In genomic region chr1:160195337-160195663, GRCm38 (mm10) we compare ENCODE assay signal across 7 mouse cellular contexts. TPM values are rescaled to one million over a fixed set of nuclear protein-coding genes. Genes with fewer than 3 reads are reported as not detected.
DNase-seq lines count a peak whose midpoint lies in the region; ATAC-seq and TF ChIP-seq lines count a peak whose summit lies in the region.

No protein-coding gene starts in this region.

- ATAC-seq in forebrain, embryonic 12.5 days (ENCODE audit: low FRiP score): no peak; the same call in 1 of the 2 replicates
- ATAC-seq in liver, embryonic 13.5 days (ENCODE audit: low read depth): peak; percentile 53

- peak overlapping the region; percentile 77 for H3K9ac ChIP-seq in forebrain, embryonic 12.5 days
- H3K9ac ChIP-seq in liver, embryonic 13.5 days: peak overlapping the region; percentile 81

- H3K4me1 ChIP-seq in thymus, adult 2 months (replicated peaks; ENCODE audit: control insufficient read depth, insufficient read depth, low read length): peaks cover 4% of the 10 kb centered on the region
- peaks cover 7% of the 10 kb centered on the region for H3K4me1 ChIP-seq in forebrain, embryonic 12.5 days
- peaks cover 19% of the 10 kb centered on the region for H3K4me1 ChIP-seq in liver, embryonic 13.5 days (replicated peaks)

- no peaks in the 10 kb centered on the region for H3K9me3 ChIP-seq in forebrain, embryonic 12.5 days
- H3K9me3 ChIP-seq in liver, embryonic 13.5 days (replicated peaks): no peaks in the 10 kb centered on the region

- H3K36me3 ChIP-seq in thymus, adult 2 months (ENCODE audit: control insufficient read depth, insufficient read depth, low read length): peaks cover 9% of the 10 kb centered on the region
- peaks cover 24% of the 10 kb centered on the region for H3K36me3 ChIP-seq in forebrain, embryonic 12.5 days (replicated peaks)
- H3K36me3 ChIP-seq in liver, embryonic 13.5 days: peaks cover 23% of the 10 kb centered on the region

- H3K4me2 ChIP-seq in forebrain, embryonic 12.5 days: peak overlapping the region; percentile 77
- H3K4me2 ChIP-seq in liver, embryonic 13.5 days: peak overlapping the region; percentile 72

- TF ChIP-seq CTCF in thymus, adult 2 months (IDR thresholded peaks at IDR 0.05; ENCODE audit: borderline replicate concordance, control insufficient read depth, extremely low read depth, insufficient read depth, low read length, poor library complexity): no peak

- under 1% methylated on average over 13 of the region's 13 CpGs for WGBS in thymus, adult 2 months
- under 1% methylated on average over 13 of the region's 13 CpGs for WGBS in forebrain, embryonic 12.5 days
- 0% methylated on average over 13 of the region's 13 CpGs for WGBS in liver, embryonic 13.5 days (ENCODE audit: insufficient replicate concordance)

- TF ChIP-seq POLR2A in thymus, adult 2 months (IDR thresholded peaks at IDR 0.05; ENCODE audit: control insufficient read depth, extremely low read depth, insufficient read depth, low read length, poor library complexity): no peak

- H3K4me3 ChIP-seq in thymus, adult 2 months (ENCODE audit: control insufficient read depth, insufficient read depth, low read length): peak overlapping the region; percentile 88
- peak overlapping the region; percentile 79 for H3K4me3 ChIP-seq in forebrain, embryonic 12.5 days (replicated peaks)
- H3K4me3 ChIP-seq in liver, embryonic 13.5 days (replicated peaks): peak overlapping the region; percentile 79

- no peak for DNase-seq in thymus, adult 2 months
- DNase-seq in thymus, postnatal 14 days: no peak
- DNase-seq in liver, embryonic 13.5 days: no peak
- no peak for DNase-seq in adrenal gland, adult 2 months
- no peak for DNase-seq in gastrocnemius, postnatal 10 days
- DNase-seq in left cerebral cortex, adult 8-10 months (ENCODE audit: low spot score in 2 of 2): no peak

- H3K27me3 ChIP-seq in thymus, adult 2 months (ENCODE audit: control insufficient read depth, insufficient read depth, low read length): no peaks in the 10 kb centered on the region
- H3K27me3 ChIP-seq in forebrain, embryonic 12.5 days: no peaks in the 10 kb centered on the region
- no peaks in the 10 kb centered on the region for H3K27me3 ChIP-seq in liver, embryonic 13.5 days

- H3K27ac ChIP-seq in thymus, adult 2 months (ENCODE audit: control insufficient read depth, insufficient read depth, low read length): peak overlapping the region; percentile 13; the same call in 1 of the 2 replicates
- H3K27ac ChIP-seq in forebrain, embryonic 12.5 days: peak overlapping the region; percentile 70
- peak overlapping the region; percentile 72 for H3K27ac ChIP-seq in liver, embryonic 13.5 days

RNA-seq across cellular contexts. Expression of gene Mrps14, which starts 0.3 kb away (rescaled TPM):
- 32.8 and 34.9 TPM in 2 replicates for polyA plus RNA-seq in thymus, adult 2 months (2012; rRNA removed)
- polyA plus RNA-seq in forebrain, embryonic 12.5 days (2016; fragmentation: Nextera tagmentation; extraction: Ambion mirVana): 240 and 244 TPM in 2 replicates
- polyA plus RNA-seq in liver, embryonic 13.5 days (2015; fragmentation: Nextera tagmentation; extraction: Ambion mirVana): 256 and 261 TPM in 2 replicates
- total RNA-seq in adrenal gland, adult 2 months (2021): 100 to 1,000 TPM in 1 of 2 experiments, 10 to 100 TPM in 1; 58.0 to 106 TPM
- polyA plus RNA-seq in adrenal gland, adult 2 months (2012; rRNA removed): 14.2 and 14.8 TPM in 2 replicates
- total RNA-seq in gastrocnemius, postnatal 10 days (2021): 10 to 100 TPM; 75.7 to 84.0 TPM
- total RNA-seq in left cerebral cortex, adult 8-10 months (2022): 10 to 100 TPM; 61.1 to 68.7 (median 63.9) TPM

RNA-seq across cellular contexts. Expression of gene Cacybp, which starts 17.4 kb away (rescaled TPM):
- 13.5 and 15.0 TPM in 2 replicates for polyA plus RNA-seq in thymus, adult 2 months (2012; rRNA removed)
- 296 and 305 TPM in 2 replicates for polyA plus RNA-seq in forebrain, embryonic 12.5 days (2016; fragmentation: Nextera tagmentation; extraction: Ambion mirVana)
- polyA plus RNA-seq in liver, embryonic 13.5 days (2015; fragmentation: Nextera tagmentation; extraction: Ambion mirVana): 239 and 304 TPM in 2 replicates
- total RNA-seq in adrenal gland, adult 2 months (2021): 100 to 1,000 TPM; 100 to 136 TPM
- polyA plus RNA-seq in adrenal gland, adult 2 months (2012; rRNA removed): 13.5 and 15.1 TPM in 2 replicates
- 10 to 100 TPM; 46.5 to 51.4 TPM for total RNA-seq in gastrocnemius, postnatal 10 days (2021)
- 10 to 100 TPM; 80.7 to 91.3 (median 83.0) TPM for total RNA-seq in left cerebral cortex, adult 8-10 months (2022)

RNA-seq across cellular contexts. Expression of gene Tnn, which starts 41.9 kb away (rescaled TPM):
- polyA plus RNA-seq in thymus, adult 2 months (2012; rRNA removed): 0.12 and 0.13 TPM in 2 replicates
- polyA plus RNA-seq in forebrain, embryonic 12.5 days (2016; fragmentation: Nextera tagmentation; extraction: Ambion mirVana): 0.03 and 0.11 TPM in 2 replicates
- 0.03 and 0.05 TPM in 2 replicates for polyA plus RNA-seq in liver, embryonic 13.5 days (2015; fragmentation: Nextera tagmentation; extraction: Ambion mirVana)
- total RNA-seq in adrenal gland, adult 2 months (2021): under 1 TPM; 0.17 to 0.20 TPM
- polyA plus RNA-seq in adrenal gland, adult 2 months (2012; rRNA removed): not detected in 2 replicates
- 1 to 10 TPM in 1 of 2 experiments, not detected in 1; 2.4 TPM for total RNA-seq in gastrocnemius, postnatal 10 days (2021)
- total RNA-seq in left cerebral cortex, adult 8-10 months (2022): under 1 TPM; 0.15 to 0.28 (median 0.17) TPM

Comparison
In these comparisons a context has a peak if more than half of its experiments do, and no peak if none do; other contexts are left out.
1. H3K27ac ChIP-seq: peak in every context shown above with its lines; median percentile 72 in liver, embryonic 13.5 days; 70 in forebrain, embryonic 12.5 days; 13 in thymus, adult 2 months.
2. RNA of gene Cacybp, which starts 17.4 kb away (polyA plus RNA-seq): 296 to 305 TPM in forebrain, embryonic 12.5 days and 239 to 304 TPM in liver, embryonic 13.5 days; 13.5 to 15.1 TPM in adrenal gland, adult 2 months and 13.5 to 15.0 TPM in thymus, adult 2 months; every median in the first group is over 10 times any median in the second.
3. Peak in every context shown above with its lines, with median percentiles within 50 percentile points of each other: H3K4me3 ChIP-seq.